Mouse (Mus musculus): ENCODE results near the gene Cd83.

Gene Cd83

GRCm38 (mm10) chr13:43806371-43807271, 22.0 kb downstream of the Cd83 start:
- DNase-seq (ENCODE audit: low read depth): no peak

GRCm38 (mm10) chr13:43807272-43807675, 22.7 kb downstream of the Cd83 start:
- no peak for DNase-seq (ENCODE audit: low read depth)

- no peak for DNase-seq (ENCODE audit: low read depth)
These were observed 26.0 kb downstream of the Cd83 start for GRCm38 (mm10) chr13:43810621-43811020.

GRCm38 (mm10) chr13:43811835-43812234, 27.3 kb downstream of the Cd83 start:
- DNase-seq (ENCODE audit: low read depth): no peak

GRCm38 (mm10) chr13:43813431-43813830, 28.9 kb downstream of the Cd83 start:
- no peak for DNase-seq (ENCODE audit: low read depth)

- DNase-seq (ENCODE audit: low read depth): no peak
These were observed 32.9 kb downstream of the Cd83 start for GRCm38 (mm10) chr13:43817461-43817860.

- DNase-seq (ENCODE audit: low read depth): no peak
These were observed 33.9 kb downstream of the Cd83 start for GRCm38 (mm10) chr13:43818307-43819019.

GRCm38 (mm10) chr13:43819020-43819310, 34.4 kb downstream of the Cd83 start:
- DNase-seq (ENCODE audit: low read depth): no peak

GRCm38 (mm10) chr13:43820071-43820470, 35.5 kb downstream of the Cd83 start:
- no peak for DNase-seq (ENCODE audit: low read depth)

GRCm38 (mm10) chr13:43822306-43822705, 37.7 kb downstream of the Cd83 start:
- no peak for DNase-seq (ENCODE audit: low read depth)

- DNase-seq (ENCODE audit: low read depth): no peak
These were observed 44.1 kb downstream of the Cd83 start for GRCm38 (mm10) chr13:43828648-43829047.

- DNase-seq (ENCODE audit: low read depth): no peak
These were observed 46.5 kb downstream of the Cd83 start for GRCm38 (mm10) chr13:43830892-43831673.

GRCm38 (mm10) chr13:43832731-43833130, 48.2 kb downstream of the Cd83 start:
- no peak for DNase-seq (ENCODE audit: low read depth)

GRCm38 (mm10) chr13:43836376-43836775, 51.8 kb downstream of the Cd83 start:
- DNase-seq (ENCODE audit: low read depth): no peak

- DNase-seq (ENCODE audit: low read depth): no peak
These were observed 53.2 kb downstream of the Cd83 start for GRCm38 (mm10) chr13:43837812-43838211.

- no peak for DNase-seq (ENCODE audit: low read depth)
These were observed 60.6 kb downstream of the Cd83 start for GRCm38 (mm10) chr13:43845151-43845550.

- no peak for DNase-seq (ENCODE audit: low read depth)
These were observed 62.6 kb downstream of the Cd83 start for GRCm38 (mm10) chr13:43847186-43847585.

- no peak for DNase-seq (ENCODE audit: low read depth)
These were observed 65.2 kb downstream of the Cd83 start for GRCm38 (mm10) chr13:43849816-43850215.

GRCm38 (mm10) chr13:43851108-43851507, 66.5 kb downstream of the Cd83 start:
- DNase-seq (ENCODE audit: low read depth): no peak
